Mouse (Mus musculus): ENCODE measurements at regions not wholly inside any gene's neighbourhood (a gene's known extent, or its start where the extent isn't known, plus 50 kb on each side); places are given as distances from the start of the nearest gene placed in this dataset.

DNA sequence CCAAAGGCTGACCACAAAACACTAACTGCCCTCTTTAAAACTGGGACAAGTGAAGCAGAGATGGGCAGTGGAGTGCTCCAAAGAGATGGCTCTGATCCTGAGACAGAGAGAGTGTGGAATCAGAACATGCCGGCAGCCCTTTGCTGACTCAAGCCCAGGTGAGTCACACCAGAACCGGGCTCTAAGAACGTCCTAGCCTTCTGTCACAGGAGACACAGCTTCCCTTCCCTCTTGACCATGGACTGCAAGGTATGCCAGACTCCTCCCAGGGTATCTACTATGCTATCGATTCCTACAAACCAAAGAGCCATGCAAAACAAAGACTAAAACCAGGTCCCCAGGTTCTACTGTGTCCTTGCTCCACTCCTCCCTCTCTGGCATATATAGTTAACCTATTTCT is 98.0 kb downstream of the Dhx15 start:
- no peak for DNase-seq (ENCODE audit: low spot score)

- no peak for DNase-seq (ENCODE audit: low spot score)
Measured at GRCm38 (mm10) chr5:52088131-52088530, 102.2 kb downstream of the Dhx15 start.

DNA sequence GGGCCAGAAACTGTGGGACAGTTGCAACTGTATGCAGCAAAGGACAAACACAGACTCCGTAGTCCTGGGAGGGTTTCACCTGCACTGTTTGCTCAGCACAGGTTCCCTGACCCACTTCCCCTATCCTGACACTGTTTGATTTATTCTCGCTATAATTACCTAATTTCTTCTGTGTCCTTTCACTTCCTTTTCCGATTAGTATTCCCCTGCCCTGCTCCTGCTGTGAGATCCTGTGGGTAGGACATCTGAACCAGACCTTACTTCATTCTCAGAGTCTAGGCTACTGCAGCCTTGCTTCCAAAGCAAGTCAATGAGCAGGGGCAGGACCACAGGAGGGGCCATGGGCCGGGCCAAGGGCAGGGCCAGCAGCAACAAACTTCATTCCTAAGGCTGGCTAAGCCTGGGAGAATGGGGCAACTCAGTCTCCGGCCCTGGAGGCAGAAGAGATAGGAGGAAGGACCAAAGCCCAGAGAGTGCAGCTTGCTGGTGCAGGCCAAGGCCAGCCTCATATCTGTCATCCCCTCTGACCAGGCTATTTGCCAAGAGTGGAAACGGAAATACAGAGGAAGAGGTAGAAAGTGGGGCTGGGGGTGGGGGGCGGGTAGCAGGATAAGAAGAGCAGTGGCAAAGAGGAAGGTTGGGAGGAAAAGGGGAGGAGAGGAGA is 103.4 kb downstream of the Dhx15 start:
- DNase-seq (ENCODE audit: low spot score) = no peak

GRCm38 (mm10) chr5:52080268-52080667 is 110.0 kb downstream of the Dhx15 start:
- no peak for DNase-seq (ENCODE audit: low spot score)

- DNase-seq (ENCODE audit: low spot score) = no peak
Measured at GRCm38 (mm10) chr5:52077696-52078095, 112.6 kb downstream of the Dhx15 start.

DNA sequence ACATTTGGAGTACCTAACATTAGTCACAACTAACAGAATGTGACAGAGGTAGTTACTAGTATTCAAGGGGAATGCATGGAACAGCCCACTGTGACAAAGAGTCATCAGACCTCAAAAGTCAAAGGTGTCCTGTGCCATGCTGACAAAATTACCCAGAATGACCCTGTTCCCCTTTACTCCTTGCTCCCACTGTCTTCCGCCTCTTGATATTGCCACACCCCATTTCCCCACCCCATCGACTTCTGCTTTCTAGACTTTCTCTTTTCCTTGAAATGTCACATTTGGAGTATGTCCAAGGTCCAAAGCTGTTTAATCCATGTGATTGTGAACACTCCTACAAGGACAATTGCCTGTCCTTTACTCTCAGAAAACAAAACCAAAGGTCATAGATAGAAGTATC is 115.2 kb downstream of the Dhx15 start:
- DNase-seq (ENCODE audit: low spot score) = no peak

DNA sequence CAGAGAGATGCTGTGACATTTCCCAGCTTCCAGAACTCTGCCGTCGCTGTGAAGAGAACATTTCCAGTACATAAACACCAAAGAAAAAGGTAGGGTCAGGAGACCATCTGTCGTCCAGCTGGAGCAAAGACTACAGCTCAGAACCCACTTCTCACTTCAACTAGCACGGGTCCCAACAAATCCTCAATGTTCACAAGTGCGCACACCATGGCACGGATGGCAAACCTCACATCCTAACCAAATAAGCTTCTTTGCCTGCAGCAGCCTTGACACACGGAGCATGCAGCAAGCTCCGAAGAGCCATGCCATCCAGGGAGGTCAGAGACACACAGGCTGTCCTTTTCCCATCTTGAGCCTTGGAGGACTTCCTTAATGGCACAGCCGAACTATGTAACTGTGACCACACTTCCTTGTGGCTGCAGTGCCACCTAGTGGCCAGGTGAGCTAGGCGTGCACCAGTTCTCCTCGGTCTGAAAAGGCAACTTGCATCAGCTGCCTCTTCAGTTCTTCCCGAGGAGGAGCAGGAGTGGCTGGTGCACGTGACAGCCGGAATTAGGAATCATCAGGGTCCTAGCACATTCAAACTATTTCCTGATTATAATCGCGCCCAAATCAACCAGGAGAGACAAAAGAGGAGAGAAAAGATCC is 125.4 kb downstream of the Dhx15 start:
- peak; percentile 64 for DNase-seq (ENCODE audit: low spot score)

DNA sequence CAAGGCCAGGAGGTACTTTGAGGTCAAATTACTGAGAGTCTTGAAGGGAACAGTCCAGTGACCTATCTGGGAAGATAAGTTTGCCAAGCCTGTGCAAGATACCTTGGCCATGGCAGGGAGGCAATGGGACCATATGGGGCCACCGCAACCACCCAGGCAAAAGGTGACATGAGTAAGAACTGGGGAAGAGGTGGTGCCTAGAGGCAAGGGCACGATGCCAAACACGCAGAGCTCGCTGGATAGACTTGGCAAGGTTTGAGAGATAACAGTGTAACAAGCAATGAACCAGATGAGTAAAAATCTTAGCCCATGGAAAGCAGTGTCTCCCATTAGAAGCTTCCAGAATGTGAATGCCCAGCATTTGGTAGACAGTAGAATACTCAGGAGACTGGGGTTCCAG is 128.1 kb downstream of the Dhx15 start:
- no peak for DNase-seq (ENCODE audit: low spot score)

- no peak for DNase-seq (ENCODE audit: low spot score)
Measured at GRCm38 (mm10) chr5:52061226-52061625, 129.1 kb downstream of the Dhx15 start.

DNA sequence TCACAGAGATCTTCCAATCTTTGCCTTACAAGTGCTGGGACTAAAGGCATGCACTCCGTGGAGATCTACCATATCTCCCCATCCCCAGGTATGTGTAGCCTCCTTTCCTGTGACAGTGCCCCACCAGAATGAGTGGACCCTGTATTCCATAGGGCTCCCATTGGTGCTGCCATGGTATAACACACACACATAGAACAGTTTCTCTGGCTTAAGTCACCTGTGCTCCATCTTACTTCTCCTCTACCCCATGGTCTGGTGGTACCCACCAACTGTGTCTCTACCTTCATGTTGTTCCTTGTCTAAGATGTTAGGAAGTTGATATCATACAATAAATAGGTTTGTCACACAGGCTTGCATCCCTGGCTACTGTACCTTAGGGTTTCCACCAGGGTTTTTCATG is 133.1 kb downstream of the Dhx15 start:
- no peak for DNase-seq (ENCODE audit: low spot score)

DNA sequence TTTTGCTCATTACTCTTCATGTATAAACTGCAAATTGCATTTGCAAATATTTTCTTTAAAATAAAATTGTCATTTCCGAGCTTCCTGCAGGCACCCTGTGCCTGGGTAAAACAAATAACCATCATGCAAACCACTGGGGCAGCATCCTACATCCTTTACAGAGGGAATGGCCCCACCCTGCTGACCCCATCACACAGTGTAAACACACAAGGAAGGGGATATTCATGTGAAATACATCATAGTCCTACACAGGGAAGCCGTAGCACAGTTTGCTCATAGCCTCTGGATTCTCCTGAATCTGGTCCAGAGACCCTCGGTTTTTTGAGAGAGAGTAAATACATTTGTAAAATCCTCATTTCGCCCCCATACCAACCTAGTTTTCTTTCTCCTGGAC is 138.2 kb downstream of the Dhx15 start:
- DNase-seq (ENCODE audit: low spot score) = no peak

- no peak for DNase-seq (ENCODE audit: low spot score)
Measured at GRCm38 (mm10) chr5:52051383-52052071, 138.8 kb downstream of the Dhx15 start.

- DNase-seq (ENCODE audit: low spot score) = no peak
Measured at GRCm38 (mm10) chr5:52048790-52049189, 141.5 kb downstream of the Dhx15 start.

- no peak for DNase-seq (ENCODE audit: low spot score)
Measured at GRCm38 (mm10) chr5:52046704-52047103, 143.6 kb downstream of the Dhx15 start.

DNA sequence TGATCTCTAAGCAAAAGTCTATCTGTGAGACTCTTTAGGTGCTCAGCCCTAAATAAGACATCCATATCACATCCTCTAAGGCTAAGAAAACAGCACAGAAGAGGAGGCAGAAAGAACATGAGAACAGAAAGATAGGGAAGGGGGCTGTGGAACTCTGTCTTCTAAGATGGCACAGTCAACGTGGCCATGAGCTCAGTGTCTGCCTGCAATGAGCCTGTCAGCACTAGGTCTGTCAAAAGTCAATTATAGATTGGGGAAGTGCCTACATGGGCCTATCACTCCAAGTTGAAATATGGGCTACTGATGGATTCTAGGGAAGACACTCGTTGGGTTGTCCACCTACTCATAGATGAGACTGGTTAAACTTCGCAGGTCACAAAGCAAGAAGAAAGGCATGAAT is 146.2 kb downstream of the Dhx15 start:
- DNase-seq (ENCODE audit: low spot score) = no peak

- DNase-seq (ENCODE audit: low spot score) = no peak
Measured at GRCm38 (mm10) chr5:52041447-52041846, 148.9 kb downstream of the Dhx15 start.

DNA sequence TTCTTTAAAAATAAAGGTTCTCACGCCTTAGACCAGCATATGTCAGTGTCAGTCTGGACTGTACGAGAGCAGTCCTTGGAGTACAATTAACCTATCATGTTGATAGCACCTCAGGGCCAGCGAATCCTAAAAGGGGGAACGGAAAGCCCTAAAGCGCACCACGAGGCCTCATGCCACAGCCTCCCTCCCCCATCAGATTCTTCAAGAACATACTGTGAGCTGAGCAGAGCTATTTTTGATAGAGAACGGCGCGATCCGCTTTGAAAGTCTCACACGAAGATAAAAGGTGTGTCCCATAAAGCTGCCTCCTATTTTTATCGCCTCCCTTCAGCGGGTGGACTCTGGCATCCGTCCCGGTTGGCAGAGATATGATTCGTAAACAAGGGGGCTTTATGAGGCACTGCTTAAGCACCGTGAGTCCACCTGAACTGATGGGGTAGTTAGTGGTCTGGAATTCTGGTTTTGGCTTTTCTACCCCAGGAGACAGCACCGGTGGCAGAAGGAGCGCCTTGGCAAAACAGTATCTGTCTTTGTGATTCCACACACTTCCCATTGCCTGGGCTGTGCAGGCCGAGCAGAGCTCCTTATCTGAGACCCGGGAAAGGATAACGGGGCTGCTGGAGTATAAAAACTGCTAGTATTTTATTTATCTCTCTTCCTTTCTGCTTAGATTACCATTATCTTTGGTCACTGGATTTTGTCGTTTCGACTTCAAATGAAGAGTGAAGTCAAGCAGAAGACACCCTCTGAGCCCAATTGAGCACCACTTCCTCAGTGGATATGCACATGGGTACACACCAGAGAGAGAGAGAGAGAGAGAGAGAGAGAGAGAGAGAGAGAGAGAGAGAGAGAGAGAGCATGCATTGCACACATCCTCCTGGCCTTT is 149.6 kb downstream of the Dhx15 start:
- no peak for DNase-seq (ENCODE audit: low spot score)

GRCm38 (mm10) chr5:52035339-52035738 is 155.0 kb downstream of the Dhx15 start:
- no peak for DNase-seq (ENCODE audit: low spot score)

DNA sequence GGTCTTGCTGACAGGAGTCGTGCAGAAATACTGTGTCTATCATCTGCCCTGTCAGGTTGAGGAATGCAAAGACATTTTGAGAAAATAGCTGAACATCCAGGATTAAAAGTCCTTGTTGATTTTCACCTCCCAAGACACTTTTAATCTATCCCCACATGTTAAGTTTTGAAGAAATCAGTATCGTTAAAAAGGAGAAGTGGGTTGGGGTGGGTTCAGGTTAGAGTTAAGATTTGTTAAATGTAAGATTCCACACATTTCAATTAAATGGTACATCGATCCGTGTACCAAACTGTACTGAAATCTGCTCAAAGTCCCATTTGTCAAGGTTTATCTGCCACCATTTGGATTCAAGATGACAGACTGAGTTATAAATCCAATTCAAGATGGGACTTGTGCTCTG is 162.8 kb downstream of the Dhx15 start:
- DNase-seq (ENCODE audit: low spot score) = no peak

- DNase-seq (ENCODE audit: low spot score) = no peak
Measured at GRCm38 (mm10) chr5:52026148-52026547, 164.2 kb downstream of the Dhx15 start.

- DNase-seq (ENCODE audit: low spot score) = no peak
Measured at GRCm38 (mm10) chr5:52023212-52023611, 167.1 kb downstream of the Dhx15 start.

DNA sequence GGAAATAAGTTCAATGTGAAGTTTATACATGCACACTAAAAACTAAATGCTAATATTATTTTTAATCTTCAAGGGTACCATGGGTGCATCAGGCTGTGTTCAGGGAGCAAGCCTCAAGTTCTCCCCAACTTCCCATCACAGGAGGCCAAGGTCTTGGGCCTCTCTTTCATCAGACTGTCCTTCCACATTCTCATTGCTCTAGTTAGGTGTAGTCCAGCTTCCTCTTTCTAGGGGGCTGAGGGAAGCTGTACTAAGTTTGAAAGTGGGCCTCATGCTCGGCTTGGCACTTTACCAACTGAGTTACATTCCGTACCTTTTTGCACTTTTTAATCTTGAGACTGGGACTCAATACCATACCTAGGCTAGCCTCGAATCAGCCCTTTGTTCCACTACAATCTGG is 173.3 kb downstream of the Dhx15 start:
- no peak for DNase-seq (ENCODE audit: low spot score)

All from c-Kit-positive CD71-positive TER-119-positive erythroid progenitor cells, embryonic 14.5 days (primary cell).